18 mouse cellular contexts compared by ENCODE assay signal in the genomic region with DNA sequence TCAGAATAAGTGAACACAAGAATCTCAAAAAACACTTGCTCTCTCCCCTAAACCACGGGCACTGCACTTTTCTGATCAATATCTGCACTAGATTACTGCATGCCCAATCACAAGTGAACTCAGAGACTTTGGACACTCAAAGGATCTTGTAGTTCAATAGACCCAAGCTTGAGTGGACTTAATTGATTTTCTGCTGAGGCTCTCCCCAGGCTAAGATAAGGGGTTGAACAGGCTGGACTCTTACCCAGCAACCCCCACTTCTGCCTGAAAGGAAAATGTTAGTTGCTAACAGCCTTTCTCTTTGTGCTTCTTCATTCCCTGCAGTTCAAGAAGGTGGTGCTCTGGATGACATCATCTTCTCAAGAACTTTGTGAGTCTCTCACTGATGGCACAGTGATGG.
"Had no signal": no experiment of that assay in that cellular context is flagged by ENCODE, and none has a peak within 500 bp of the region (broad histone marks: within the 10 kb centered on the region; RNA-seq: fewer than 3 reads in every experiment).

No protein-coding gene starts in this region.

- H3K4me2 ChIP-seq: liver, embryonic 15.5 days; lung, embryonic 14.5 days; midbrain, embryonic 12.5 days; neural tube, embryonic 13.5 days; neural tube, embryonic 15.5 days; stomach, embryonic 15.5 days had no signal

- H3K4me3 ChIP-seq: liver, embryonic 15.5 days; midbrain, embryonic 10.5 days; midbrain, embryonic 12.5 days; myocyte; neural tube, embryonic 13.5 days; neural tube, embryonic 15.5 days; stomach, embryonic 15.5 days had no signal

- H3K9ac ChIP-seq: liver, embryonic 15.5 days; lung, embryonic 14.5 days; midbrain, embryonic 12.5 days; neural tube, embryonic 13.5 days; neural tube, embryonic 15.5 days; stomach, embryonic 15.5 days had no signal

- H3K4me1 ChIP-seq: liver, embryonic 15.5 days; midbrain, embryonic 10.5 days; midbrain, embryonic 12.5 days; neural tube, embryonic 13.5 days; neural tube, embryonic 15.5 days; stomach, embryonic 15.5 days had no signal

- H3K27me3 ChIP-seq: midbrain, embryonic 12.5 days; neural tube, embryonic 13.5 days; neural tube, embryonic 15.5 days; stomach, embryonic 15.5 days had no signal

- H3K27ac ChIP-seq: liver, embryonic 15.5 days; midbrain, embryonic 10.5 days; midbrain, embryonic 12.5 days; neural tube, embryonic 13.5 days; neural tube, embryonic 15.5 days; stomach, embryonic 15.5 days; stomach, postnatal 0 days had no signal

- H3K36me3 ChIP-seq: liver, embryonic 15.5 days; midbrain, embryonic 10.5 days; midbrain, embryonic 12.5 days; neural tube, embryonic 13.5 days; neural tube, embryonic 15.5 days; stomach, embryonic 15.5 days had no signal

- H3K9me3 ChIP-seq: liver, embryonic 15.5 days; midbrain, embryonic 10.5 days; midbrain, embryonic 12.5 days; neural tube, embryonic 13.5 days; neural tube, embryonic 15.5 days; stomach, embryonic 15.5 days had no signal

- DNase-seq: lung, adult 18-20 months; lung, embryonic 14.5 days; lung, postnatal 10 days; lung, postnatal 4 days; midbrain, embryonic 14.5 days; retina, postnatal 1 day; right cerebral cortex, adult 18-20 months; thymus, adult 2 months; thymus, postnatal 36 days had no signal

- ATAC-seq: midbrain, embryonic 16.5 days had no signal
